Mouse (Mus musculus): ENCODE results near the gene Cox4i1. TPM values are rescaled to one million over a fixed set of nuclear protein-coding genes. Genes with fewer than 3 reads are reported as not detected.

Cox4i1 gene
- 2,057 and 2,086 TPM in 2 replicates for polyA plus RNA-seq (2015; fragmentation: Nextera tagmentation; extraction: Ambion mirVana)

DNA sequence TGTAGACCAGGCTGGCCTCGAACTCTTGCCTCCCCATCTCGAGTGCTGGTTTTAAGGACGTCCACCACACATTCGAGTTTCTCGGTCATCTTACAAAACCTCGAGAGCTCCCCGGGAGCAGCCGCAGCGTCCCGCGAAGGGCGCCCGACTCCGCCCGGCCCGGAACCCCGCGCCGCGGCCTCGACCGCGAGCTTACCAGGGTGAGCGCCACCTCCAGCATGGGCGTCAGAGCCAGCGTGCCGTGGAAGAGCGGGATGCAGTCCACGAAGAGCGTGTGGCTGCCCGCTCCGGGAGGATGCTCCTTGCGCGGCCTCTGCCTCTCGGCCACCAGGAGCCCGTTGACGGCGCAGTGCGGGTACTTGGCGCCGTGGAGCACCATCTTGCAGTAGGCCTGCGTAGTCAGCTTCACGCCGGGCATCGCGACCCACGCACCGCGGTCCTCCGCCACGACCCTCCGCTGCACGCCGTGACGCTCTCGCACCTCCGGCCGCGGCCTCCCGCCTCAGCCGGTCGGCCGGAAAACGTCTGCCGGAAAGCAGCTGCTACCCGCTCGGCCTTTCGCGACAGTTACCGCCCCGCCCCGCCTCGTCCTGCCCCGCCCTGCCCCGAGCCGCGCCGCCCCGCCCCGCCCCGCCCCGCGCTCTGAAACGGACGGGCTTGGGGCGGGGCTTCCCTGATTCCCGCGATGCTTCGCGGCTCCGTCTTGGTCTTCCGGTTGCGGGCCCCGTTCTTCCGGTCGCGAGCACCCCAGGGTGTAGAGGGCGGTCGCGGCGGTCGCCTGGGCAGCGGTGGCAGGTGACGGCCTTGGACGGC lies at the start of gene Cox4i1, which contains the start of gene Gm27021:
TSS of gene Cox4i1 (plus strand) at position 662 of the 813 bp plus-strand sequence.
TSS of gene Gm27021 (minus strand) at position 519 of the 813 bp plus-strand sequence.
- no peak for TF ChIP-seq CTCF (IDR thresholded peaks at IDR 0.05; ENCODE audit: low read depth)
- peak within 1 kb of the TSS; percentile 96 for H3K9ac ChIP-seq (ENCODE audit: low read depth, low read length)
- peak; percentile 97 for DNase-seq (ENCODE audit: low spot score)
- peaks cover 21% of the 10 kb centered on the region; the same call in 1 of the 2 replicates for H3K4me1 ChIP-seq (replicated peaks; ENCODE audit: insufficient read depth, low read length)
- under 1% methylated on average over 101 of the region's 105 CpGs for WGBS
- peaks cover 26% of the 10 kb centered on the region for H3K36me3 ChIP-seq (ENCODE audit: insufficient read depth, low read length)
- ATAC-seq (replicated peaks; ENCODE audit: low FRiP score, low read depth), result peak; percentile 89
- peak within 1 kb of the TSS; percentile 90 for H3K27ac ChIP-seq
- no peaks in the 10 kb centered on the region for H3K27me3 ChIP-seq (ENCODE audit: insufficient read depth, low read length)
- H3K4me3 ChIP-seq (replicated peaks; ENCODE audit: low read depth, low read length), result peak within 1 kb of the TSS; percentile 88
- peak within 1 kb of the TSS; percentile 92 for H3K4me2 ChIP-seq (ENCODE audit: low read length)
- no peaks in the 10 kb centered on the region for H3K9me3 ChIP-seq (replicated peaks; ENCODE audit: low read length)

DNA sequence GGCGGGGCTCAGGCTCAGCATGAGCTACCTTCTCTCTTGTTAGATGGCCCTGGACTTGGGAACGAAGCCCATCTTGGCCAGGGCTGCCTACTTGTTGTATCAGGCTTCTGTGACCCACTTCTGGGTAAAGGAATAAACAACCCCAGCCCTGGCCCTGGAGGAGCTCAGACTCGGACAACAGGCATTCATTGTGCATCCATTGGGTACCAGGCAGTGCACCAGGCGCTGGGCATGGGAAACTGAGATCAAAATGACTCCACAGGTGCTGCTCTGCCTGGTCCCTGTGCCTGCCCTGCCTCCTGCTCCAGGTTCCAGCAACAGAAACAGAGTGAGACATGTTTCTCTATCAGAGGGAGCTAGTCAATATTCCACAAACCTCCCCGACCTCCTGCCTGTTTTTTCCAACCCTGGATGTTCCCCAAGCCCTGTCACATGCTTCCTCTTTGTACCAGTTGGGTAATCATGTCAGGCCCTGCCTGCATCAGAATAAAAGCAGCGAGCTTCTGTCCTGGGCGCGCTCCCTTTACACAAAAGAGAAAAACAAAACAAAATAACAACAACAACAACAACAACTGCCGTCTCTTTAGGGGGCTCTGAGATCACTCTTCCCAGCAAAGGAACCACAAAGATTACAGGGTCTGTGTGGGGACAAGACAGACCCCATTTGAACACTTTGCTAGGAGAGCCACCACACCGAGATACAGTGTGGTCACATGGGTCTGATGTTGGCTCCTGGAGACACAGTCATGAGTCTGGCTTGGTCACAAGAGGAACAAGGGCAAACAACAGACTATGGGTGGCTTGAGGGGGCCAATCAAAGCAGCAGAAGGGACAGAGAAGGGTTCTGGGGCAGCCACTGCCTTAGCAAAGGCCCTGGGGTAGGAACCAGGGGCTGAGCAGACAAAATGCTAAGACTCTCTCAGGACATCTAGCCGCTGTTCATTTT lies 48.5 kb upstream of the Cox4i1 start:
- DNase-seq (ENCODE audit: low spot score), result no peak
- WGBS, result 79% methylated on average over 11 of the region's 11 CpGs
- no peaks in the 10 kb centered on the region for H3K27me3 ChIP-seq (ENCODE audit: insufficient read depth, low read length)
- H3K4me2 ChIP-seq (ENCODE audit: low read length), result no peak overlapping the region
- H3K9ac ChIP-seq (ENCODE audit: low read depth, low read length), result no peak overlapping the region
- no peak for TF ChIP-seq CTCF (IDR thresholded peaks at IDR 0.05; ENCODE audit: low read depth)
- H3K27ac ChIP-seq, result no peak overlapping the region
- no peak for ATAC-seq (replicated peaks; ENCODE audit: low FRiP score, low read depth)
- H3K9me3 ChIP-seq (replicated peaks; ENCODE audit: low read length), result no peaks in the 10 kb centered on the region
- H3K4me1 ChIP-seq (replicated peaks; ENCODE audit: insufficient read depth, low read length), result 0 out of 2 replicates have a peak, but pooled peaks cover 5% of the 10 kb centered on the region
- H3K36me3 ChIP-seq (ENCODE audit: insufficient read depth, low read length), result no peaks in the 10 kb centered on the region
- H3K4me3 ChIP-seq (replicated peaks; ENCODE audit: low read depth, low read length), result no peak overlapping the region

- 49% methylated on average over 7 of the region's 7 CpGs for WGBS
- H3K4me3 ChIP-seq (replicated peaks; ENCODE audit: low read depth, low read length), result no peak overlapping the region
- H3K36me3 ChIP-seq (ENCODE audit: insufficient read depth, low read length), result no peaks in the 10 kb centered on the region
- no peak for TF ChIP-seq CTCF (IDR thresholded peaks at IDR 0.05; ENCODE audit: low read depth)
- no peaks in the 10 kb centered on the region for H3K9me3 ChIP-seq (replicated peaks; ENCODE audit: low read length)
- no peak overlapping the region for H3K27ac ChIP-seq
- no peak overlapping the region for H3K4me2 ChIP-seq (ENCODE audit: low read length)
- 0 out of 2 replicates have a peak, but pooled peaks cover 6% of the 10 kb centered on the region for H3K4me1 ChIP-seq (replicated peaks; ENCODE audit: insufficient read depth, low read length)
- H3K27me3 ChIP-seq (ENCODE audit: insufficient read depth, low read length), result no peaks in the 10 kb centered on the region
- DNase-seq (ENCODE audit: low spot score) (no peak), ATAC-seq (replicated peaks; ENCODE audit: low FRiP score, low read depth) (no peak)
- no peak overlapping the region for H3K9ac ChIP-seq (ENCODE audit: low read depth, low read length)
Measured at GRCm38 (mm10) chr8:120620441-120620840, 47.6 kb upstream of the Cox4i1 start.

GRCm38 (mm10) chr8:120622161-120622560 lies 45.9 kb upstream of the Cox4i1 start:
- DNase-seq (ENCODE audit: low spot score), result no peak
- no peak for ATAC-seq (replicated peaks; ENCODE audit: low FRiP score, low read depth)
- no peaks in the 10 kb centered on the region for H3K27me3 ChIP-seq (ENCODE audit: insufficient read depth, low read length)
- H3K9me3 ChIP-seq (replicated peaks; ENCODE audit: low read length), result no peaks in the 10 kb centered on the region
- H3K4me3 ChIP-seq (replicated peaks; ENCODE audit: low read depth, low read length), result no peak overlapping the region
- no peak overlapping the region for H3K9ac ChIP-seq (ENCODE audit: low read depth, low read length)
- no peak overlapping the region for H3K27ac ChIP-seq
- 0 out of 2 replicates have a peak, but pooled peaks cover 6% of the 10 kb centered on the region for H3K4me1 ChIP-seq (replicated peaks; ENCODE audit: insufficient read depth, low read length)
- no peak overlapping the region for H3K4me2 ChIP-seq (ENCODE audit: low read length)
- no peak for TF ChIP-seq CTCF (IDR thresholded peaks at IDR 0.05; ENCODE audit: low read depth)
- H3K36me3 ChIP-seq (ENCODE audit: insufficient read depth, low read length), result no peaks in the 10 kb centered on the region
- 82% methylated on average over 14 of the region's 14 CpGs for WGBS

- no peaks in the 10 kb centered on the region for H3K36me3 ChIP-seq (ENCODE audit: insufficient read depth, low read length)
- no peak overlapping the region for H3K27ac ChIP-seq
- no peak overlapping the region for H3K4me2 ChIP-seq (ENCODE audit: low read length)
- WGBS, result 57% methylated on average over 2 of the region's 2 CpGs
- no peaks in the 10 kb centered on the region for H3K27me3 ChIP-seq (ENCODE audit: insufficient read depth, low read length)
- H3K4me1 ChIP-seq (replicated peaks; ENCODE audit: insufficient read depth, low read length), result 0 out of 2 replicates have a peak, but pooled peaks cover 6% of the 10 kb centered on the region
- no peak overlapping the region for H3K9ac ChIP-seq (ENCODE audit: low read depth, low read length)
- H3K9me3 ChIP-seq (replicated peaks; ENCODE audit: low read length), result no peaks in the 10 kb centered on the region
- DNase-seq (ENCODE audit: low spot score) (no peak), ATAC-seq (replicated peaks; ENCODE audit: low FRiP score, low read depth) (no peak)
- no peak overlapping the region for H3K4me3 ChIP-seq (replicated peaks; ENCODE audit: low read depth, low read length)
- TF ChIP-seq CTCF (IDR thresholded peaks at IDR 0.05; ENCODE audit: low read depth), result no peak
Measured at GRCm38 (mm10) chr8:120623608-120624007, 44.4 kb upstream of the Cox4i1 start.

GRCm38 (mm10) chr8:120626461-120626860 lies 41.6 kb upstream of the Cox4i1 start:
- ATAC-seq (replicated peaks; ENCODE audit: low FRiP score, low read depth), result no peak
- H3K27ac ChIP-seq, result no peak overlapping the region
- WGBS, result 73% methylated on average over 11 of the region's 11 CpGs

More at GRCm38 (mm10) chr8:120626461-120626860, 41.6 kb upstream of the Cox4i1 start:
- Histone ChIP-seq H3K4me2 (ENCODE audit: low read length) (no peak overlapping the region), H3K9ac (ENCODE audit: low read depth, low read length) (no peak overlapping the region), H3K36me3 (ENCODE audit: insufficient read depth, low read length) (no peaks in the 10 kb centered on the region), H3K4me3 (replicated peaks; ENCODE audit: low read depth, low read length) (no peak overlapping the region), H3K9me3 (replicated peaks; ENCODE audit: low read length) (no peaks in the 10 kb centered on the region), H3K27me3 (ENCODE audit: insufficient read depth, low read length) (no peaks in the 10 kb centered on the region), H3K4me1 (replicated peaks; ENCODE audit: insufficient read depth, low read length) (0 out of 2 replicates have a peak, but pooled peaks cover 6% of the 10 kb centered on the region)
- no peak for TF ChIP-seq CTCF (IDR thresholded peaks at IDR 0.05; ENCODE audit: low read depth)
- DNase-seq (ENCODE audit: low spot score), result no peak
